Mouse (Mus musculus) intestine, embryonic 15.5 days (tissue): ENCODE data around the gene Ugdh. TPM values are rescaled to one million over a fixed set of nuclear protein-coding genes. Genes with fewer than 3 reads are reported as not detected.

Experiments
- ATAC-seq: fragments of 200-750 bp; cut with Nextera tagmentation; 2 replicates; pipeline ENCODE4 v1.8.0; 2017; ENCODE audit warnings: moderate TSS enrichment, moderate library complexity
- H3K27ac ChIP-seq: fragments of 300-500 bp; sonication (generic); 2 replicates; pipeline ENCODE4 v1.5.1; 2015; ENCODE audit warnings: mild to moderate bottlenecking, inconsistent platforms
- H3K27me3 ChIP-seq: fragments of 300-500 bp; sonication (generic); replicated peaks from 2 replicates; pipeline ENCODE4 v1.6.1; 2015; ENCODE audit warnings: inconsistent platforms
- H3K36me3 ChIP-seq: fragments of 300-500 bp; sonication (generic); 2 replicates; pipeline ENCODE4 v1.6.1; 2015; ENCODE audit warnings: inconsistent platforms
- H3K4me1 ChIP-seq: fragments of 300-500 bp; sonication (generic); replicated peaks from 2 replicates; pipeline ENCODE4 v1.6.1; 2015; ENCODE audit warnings: inconsistent platforms
- H3K4me2 ChIP-seq: fragments of 300-500 bp; sonication (generic); replicated peaks from 2 replicates; pipeline ENCODE4 v1.6.1; 2015; ENCODE audit warnings: mild to moderate bottlenecking, inconsistent platforms
- H3K4me3 ChIP-seq: fragments of 300-500 bp; sonication (generic); replicated peaks from 2 replicates; pipeline ENCODE4 v1.5.1; 2015; ENCODE audit warnings: inconsistent platforms
- H3K9ac ChIP-seq: fragments of 300-500 bp; sonication (generic); 2 replicates; pipeline ENCODE4 v1.6.1; 2015; ENCODE audit warnings: inconsistent platforms
- H3K9me3 ChIP-seq: fragments of 300-500 bp; sonication (generic); 2 replicates; pipeline ENCODE4 v1.6.1; 2016; ENCODE audit warnings: inconsistent platforms
- WGBS: fragments of 180-500 bp; shearing (Covaris S2); methylation state at CpG from one replicate; pipeline ENCODE4 v1.1.7; 2015; 5-methylcytosine and 5-hydroxymethylcytosine counted together
- polyA plus RNA-seq: library from polyadenylated mRNA; unstranded; fragments of >200 nt; fragmentation: Nextera tagmentation; extraction: Ambion mirVana; gene quantifications from 2 replicates; pipeline ENCODE4 v1.2.1, GENCODE M21; 2015

The Ugdh gene
- polyA plus RNA-seq, 1 experiment from 2014 or later = 200 TPM

DNA sequence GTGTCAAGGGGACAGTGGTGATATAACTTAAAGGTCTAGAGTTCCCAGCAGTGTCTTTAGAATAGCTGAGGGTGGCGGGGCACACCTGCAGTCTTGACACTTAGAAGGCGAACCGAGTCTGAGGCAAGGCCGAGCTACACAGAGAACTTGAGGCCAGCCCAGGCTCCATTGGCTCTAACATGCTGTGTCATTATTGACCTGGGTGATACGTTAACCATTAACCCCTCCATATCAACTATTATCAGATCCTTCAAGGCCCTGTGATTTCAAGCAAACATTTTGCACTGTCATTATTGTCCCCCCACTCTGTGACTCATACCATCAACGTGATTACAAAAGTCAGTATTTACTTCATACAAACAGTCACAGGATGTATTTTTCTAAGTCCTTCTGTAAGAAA, 11.5 kb downstream of the Ugdh start:
- Histone ChIP-seq H3K36me3 (peaks cover 12% of the 10 kb centered on the region), H3K9me3 (no peaks in the 10 kb centered on the region), H3K4me1 (peaks cover 6% of the 10 kb centered on the region; the same call in 1 of the 2 replicates), H3K27ac (0 out of 2 replicates have a peak overlapping the region, but pooled peaks have one; percentile 29), H3K9ac (no peak overlapping the region), H3K4me3 (no peak overlapping the region), H3K4me2 (no peak overlapping the region; the same call in 1 of the 2 replicates), H3K27me3 (no peaks in the 10 kb centered on the region)
- peak; percentile 90 for ATAC-seq
- 63% methylated on average over 6 of the region's 6 CpGs for whole genome bisulfite sequencing

DNA sequence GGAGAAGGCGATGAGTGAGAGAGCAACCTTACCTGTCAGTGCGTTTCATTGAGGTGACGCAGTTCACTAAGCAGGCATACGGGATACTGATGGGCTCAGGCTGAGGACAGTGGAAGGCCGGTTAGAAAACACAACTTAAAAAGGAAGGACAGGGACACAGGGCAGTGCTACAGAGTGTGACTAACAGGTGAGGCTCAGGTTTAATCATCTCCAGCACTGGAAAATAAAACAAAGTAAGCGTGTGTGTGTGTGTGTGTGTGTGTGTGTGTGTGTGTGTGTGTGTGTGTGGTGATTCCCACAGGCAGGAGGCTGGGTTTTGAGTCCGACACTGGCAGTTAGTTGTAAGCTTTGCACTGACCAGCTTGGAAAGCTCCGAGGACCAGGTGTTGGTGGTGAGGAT, 12.9 kb downstream of the Ugdh start:
- no peaks in the 10 kb centered on the region for H3K27me3 ChIP-seq
- H3K9me3 ChIP-seq = no peaks in the 10 kb centered on the region
- H3K4me1 ChIP-seq = 0 out of 2 replicates have a peak, but pooled peaks cover 4% of the 10 kb centered on the region
- WGBS = 91% methylated on average over 8 of the region's 8 CpGs
- no peak overlapping the region for H3K4me3 ChIP-seq
- no peak for ATAC-seq
- no peak overlapping the region for H3K27ac ChIP-seq
- H3K9ac ChIP-seq = no peak overlapping the region
- no peak overlapping the region for H3K4me2 ChIP-seq
- peaks cover 12% of the 10 kb centered on the region for H3K36me3 ChIP-seq

GRCm38 (mm10) chr5:65420822-65421221, 14.9 kb downstream of the Ugdh start:
- H3K27ac ChIP-seq = peak overlapping the region; percentile 57
- ATAC-seq = peak; percentile 80
- H3K9me3 ChIP-seq = no peaks in the 10 kb centered on the region
- no peak overlapping the region for H3K4me2 ChIP-seq
- WGBS = 37% methylated on average over 6 of the region's 6 CpGs
- H3K36me3 ChIP-seq = peaks cover 15% of the 10 kb centered on the region
- H3K9ac ChIP-seq = no peak overlapping the region
- peaks cover 10% of the 10 kb centered on the region for H3K4me1 ChIP-seq
- no peaks in the 10 kb centered on the region for H3K27me3 ChIP-seq
- H3K4me3 ChIP-seq = no peak overlapping the region

DNA sequence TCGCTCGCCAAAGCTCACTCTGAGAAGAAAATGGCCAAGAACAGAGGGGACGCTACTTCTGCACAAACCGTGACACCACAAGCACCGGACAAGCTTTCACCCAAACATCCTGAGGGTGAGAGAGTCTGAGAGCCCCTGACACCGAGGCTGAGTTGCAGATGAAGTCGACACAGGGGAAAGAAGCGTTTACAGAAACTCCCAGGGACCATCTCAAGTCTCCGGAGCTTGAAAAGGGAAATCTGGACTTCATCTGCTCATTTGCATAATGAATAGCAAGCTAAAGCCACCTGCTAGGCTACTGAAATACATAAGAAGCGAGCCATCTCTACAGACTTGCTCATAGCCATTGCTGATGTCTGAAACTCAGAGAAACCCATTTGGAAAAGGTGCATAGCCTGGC, 16.6 kb downstream of the Ugdh start:
- ATAC-seq = no peak
- 86% methylated on average over 10 of the region's 10 CpGs for WGBS
- H3K9me3 ChIP-seq = no peaks in the 10 kb centered on the region
- H3K4me2 ChIP-seq = no peak overlapping the region
- no peak overlapping the region for H3K4me3 ChIP-seq
- no peaks in the 10 kb centered on the region for H3K27me3 ChIP-seq
- H3K4me1 ChIP-seq = peaks cover 8% of the 10 kb centered on the region
- no peak overlapping the region for H3K27ac ChIP-seq
- peaks cover 15% of the 10 kb centered on the region for H3K36me3 ChIP-seq
- no peak overlapping the region for H3K9ac ChIP-seq

- peaks cover 8% of the 10 kb centered on the region for H3K4me1 ChIP-seq
- peaks cover 9% of the 10 kb centered on the region; the same call in 1 of the 2 replicates for H3K36me3 ChIP-seq
- H3K9me3 ChIP-seq = no peaks in the 10 kb centered on the region
- peak overlapping the region; percentile 80 for H3K27ac ChIP-seq
- H3K4me2 ChIP-seq = peak overlapping the region; percentile 24
- 24% methylated on average over 26 of the region's 26 CpGs for WGBS
- H3K9ac ChIP-seq = peak overlapping the region; percentile 23; the same call in 1 of the 2 replicates
- ATAC-seq = peak; percentile 85
- no peak overlapping the region for H3K4me3 ChIP-seq
- H3K27me3 ChIP-seq = no peaks in the 10 kb centered on the region
These were observed 19.9 kb downstream of the Ugdh start for GRCm38 (mm10) chr5:65415653-65416458.

DNA sequence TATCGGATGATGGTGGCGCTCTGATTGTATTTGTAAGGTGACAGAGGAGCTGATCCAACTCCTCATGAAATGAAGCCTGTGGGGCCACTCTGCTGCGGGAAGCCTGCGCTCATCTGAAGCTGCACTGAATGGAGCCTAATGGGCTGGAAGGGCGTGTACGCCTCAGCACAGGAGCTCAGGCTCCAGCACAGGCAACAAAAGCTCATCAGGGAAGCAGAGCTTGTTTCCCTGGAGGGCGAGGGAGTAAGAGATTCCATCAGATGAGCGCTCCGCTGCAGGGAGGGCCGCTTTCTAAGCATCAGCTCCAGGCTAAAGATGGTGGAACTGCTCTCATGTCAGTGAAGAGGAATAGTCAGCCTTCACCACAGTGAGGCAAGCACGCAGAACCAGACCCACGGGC, 27.8 kb downstream of the Ugdh start:
- H3K4me2 ChIP-seq = no peak overlapping the region
- H3K27ac ChIP-seq = no peak overlapping the region
- 77% methylated on average over 12 of the region's 12 CpGs for WGBS
- peaks cover 18% of the 10 kb centered on the region; the same call in 1 of the 2 replicates for H3K36me3 ChIP-seq
- no peak for ATAC-seq
- H3K27me3 ChIP-seq = no peaks in the 10 kb centered on the region
- no peak overlapping the region for H3K4me3 ChIP-seq
- H3K9ac ChIP-seq = no peak overlapping the region
- H3K4me1 ChIP-seq = no peaks in the 10 kb centered on the region
- H3K9me3 ChIP-seq = no peaks in the 10 kb centered on the region

GRCm38 (mm10) chr5:65401251-65401994, 34.3 kb downstream of the Ugdh start:
- H3K27ac ChIP-seq = no peak overlapping the region
- H3K27me3 ChIP-seq = no peaks in the 10 kb centered on the region
- H3K36me3 ChIP-seq = peaks cover 19% of the 10 kb centered on the region
- no peak overlapping the region for H3K9ac ChIP-seq
- H3K4me1 ChIP-seq = no peaks in the 10 kb centered on the region
- 34% methylated on average over 2 of the region's 2 CpGs for WGBS
- ATAC-seq = peak; percentile 71; the same call in 1 of the 2 replicates
- H3K4me3 ChIP-seq = no peak overlapping the region
- H3K9me3 ChIP-seq = no peaks in the 10 kb centered on the region
- H3K4me2 ChIP-seq = no peak overlapping the region

GRCm38 (mm10) chr5:65394425-65394824, 41.3 kb downstream of the Ugdh start:
- Histone ChIP-seq H3K4me2 (no peak overlapping the region), H3K36me3 (0 out of 2 replicates have a peak, but pooled peaks cover 2% of the 10 kb centered on the region), H3K4me1 (peaks cover 5% of the 10 kb centered on the region; the same call in 1 of the 2 replicates), H3K27me3 (no peaks in the 10 kb centered on the region), H3K9ac (no peak overlapping the region), H3K4me3 (no peak overlapping the region), H3K27ac (no peak overlapping the region), H3K9me3 (no peaks in the 10 kb centered on the region)
- 89% methylated on average over 7 of the region's 7 CpGs for WGBS
- ATAC-seq = no peak

DNA sequence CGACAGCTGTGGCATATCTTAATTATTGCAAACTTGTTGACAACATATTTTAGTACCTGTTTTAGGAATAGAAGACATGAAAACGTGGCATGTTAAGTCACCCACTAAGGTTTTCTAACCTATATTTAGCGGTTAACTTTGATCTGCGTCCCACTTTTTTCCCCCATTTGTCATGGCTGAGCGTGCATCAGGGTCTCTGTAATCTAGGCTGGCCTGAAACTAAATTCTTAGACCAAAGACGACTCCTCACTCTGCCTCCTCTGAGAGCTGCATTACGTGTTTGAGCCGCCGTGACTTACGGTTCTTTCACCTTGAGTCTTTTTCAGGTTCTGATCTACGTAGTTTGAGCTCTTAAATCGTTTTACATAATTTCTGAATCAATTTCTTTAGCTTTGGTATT, 44.0 kb downstream of the Ugdh start:
- Histone ChIP-seq H3K4me3 (peak overlapping the region; percentile 97), H3K9me3 (no peaks in the 10 kb centered on the region), H3K27ac (peak overlapping the region; percentile 64; the same call in 1 of the 2 replicates), H3K27me3 (no peaks in the 10 kb centered on the region), H3K4me2 (peak overlapping the region; percentile 71), H3K36me3 (peaks cover 19% of the 10 kb centered on the region; the same call in 1 of the 2 replicates), H3K4me1 (peaks cover 9% of the 10 kb centered on the region; the same call in 1 of the 2 replicates), H3K9ac (peak overlapping the region; percentile 74)
- peak; percentile 27; the same call in 1 of the 2 replicates for ATAC-seq
- WGBS = 3% methylated on average over 12 of the region's 12 CpGs

GRCm38 (mm10) chr5:65390648-65391644, 44.8 kb downstream of the Ugdh start, which contains the start of the genes Rpl9 and Lias:
Gene Rpl9, minus strand, starts transcription at chr5:65391444.
Gene Lias, plus strand, starts transcription at chr5:65391497.
- H3K9ac ChIP-seq = peak within 1 kb of the TSS; percentile 97
- peak within 1 kb of the TSS; percentile 97 for H3K4me3 ChIP-seq
- H3K9me3 ChIP-seq = no peaks in the 10 kb centered on the region
- H3K27me3 ChIP-seq = no peaks in the 10 kb centered on the region
- peak within 1 kb of the TSS; percentile 73 for H3K4me2 ChIP-seq
- peak; percentile 97 for ATAC-seq
- H3K4me1 ChIP-seq = peaks cover 9% of the 10 kb centered on the region; the same call in 1 of the 2 replicates
- peaks cover 19% of the 10 kb centered on the region; the same call in 1 of the 2 replicates for H3K36me3 ChIP-seq
- peak within 1 kb of the TSS; percentile 91 for H3K27ac ChIP-seq
- under 1% methylated on average over 83 of the region's 83 CpGs for WGBS
